11 mouse cellular contexts compared by ENCODE assay signal in the genomic region with DNA sequence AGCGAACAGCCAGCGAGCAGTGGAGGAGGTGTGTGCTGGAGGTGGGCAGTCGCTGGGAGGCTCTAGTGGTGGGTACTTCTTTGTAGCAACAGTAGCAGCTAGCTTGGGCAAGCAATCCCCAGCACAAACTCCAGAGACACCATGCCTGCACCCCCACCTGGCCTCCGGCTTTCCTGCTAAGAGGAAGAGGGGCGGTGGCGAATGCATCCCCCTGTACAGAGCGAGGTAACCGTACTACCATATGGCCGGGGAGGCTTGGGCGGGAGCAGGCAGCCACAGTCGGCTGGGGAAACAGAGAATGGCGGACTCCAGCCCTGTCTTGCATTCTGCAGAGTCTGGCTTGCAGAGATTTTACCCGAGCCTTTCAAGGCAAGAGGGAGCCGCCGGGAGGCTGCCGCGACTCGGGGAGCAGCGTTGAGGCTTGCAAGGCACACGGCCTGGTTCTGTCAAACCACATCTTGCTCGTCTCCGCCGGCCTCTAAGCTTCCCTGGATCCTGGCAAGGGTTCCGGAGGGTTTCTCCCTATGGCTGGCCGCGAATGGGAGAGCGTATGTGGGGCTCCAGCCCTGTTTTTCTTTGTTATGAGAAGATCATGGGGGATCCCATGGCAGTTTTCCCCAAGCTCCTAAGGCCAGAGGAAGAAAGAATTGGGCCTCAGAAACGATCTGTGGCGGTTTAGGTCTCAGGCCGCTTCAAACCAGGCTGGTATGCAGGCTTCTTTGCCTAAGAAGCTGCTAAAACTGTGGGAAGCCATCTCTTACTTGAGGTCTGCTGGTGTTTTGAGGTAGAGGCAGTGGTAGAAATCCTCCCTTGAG. TPM values are rescaled to one million over a fixed set of nuclear protein-coding genes. Genes with fewer than 3 reads are reported as not detected.
DNase-seq lines count a peak whose midpoint lies in the region; ATAC-seq lines count a peak whose summit lies in the region.
"Had no signal": no experiment of that assay in that cellular context is flagged by ENCODE, and none has a peak within 500 bp of the region (broad histone marks: within the 10 kb centered on the region; RNA-seq: fewer than 3 reads in every experiment).

No protein-coding gene starts in this region.

- under 1% methylated on average over 30 of the region's 30 CpGs for WGBS in heart, embryonic 12.5 days
- 2% methylated on average over 30 of the region's 30 CpGs for WGBS in stomach, embryonic 15.5 days

- peaks cover 9% of the 10 kb centered on the region; the same call in 1 of the 2 replicates for H3K27me3 ChIP-seq in heart, embryonic 12.5 days (replicated peaks)
- H3K27me3 ChIP-seq in stomach, embryonic 15.5 days (replicated peaks), result peaks cover 90% of the 10 kb centered on the region

- H3K4me3 ChIP-seq in heart, embryonic 12.5 days, result peak overlapping the region; percentile 67
- peak overlapping the region; percentile 5; the same call in 1 of the 2 replicates for H3K4me3 ChIP-seq in stomach, embryonic 15.5 days (replicated peaks)

- no peaks in the 10 kb centered on the region for H3K9me3 ChIP-seq in heart, embryonic 12.5 days (replicated peaks)
- no peaks in the 10 kb centered on the region for H3K9me3 ChIP-seq in stomach, embryonic 15.5 days

- H3K36me3 ChIP-seq in heart, embryonic 12.5 days, result 0 out of 2 replicates have a peak, but pooled peaks cover 4% of the 10 kb centered on the region
- H3K36me3 ChIP-seq in stomach, embryonic 15.5 days, result no peaks in the 10 kb centered on the region
- H3K36me3 ChIP-seq: G1E had no signal

- peak overlapping the region; percentile 95 for H3K27ac ChIP-seq in heart, embryonic 12.5 days (ENCODE audit: poor library complexity, severe bottlenecking)
- H3K27ac ChIP-seq in stomach, embryonic 15.5 days, result no peak overlapping the region

- peak; percentile 43; the same call in 1 of the 2 replicates for ATAC-seq in heart, embryonic 12.5 days (ENCODE audit: insufficient number of reproducible peaks, low FRiP score)
- no peak for ATAC-seq in stomach, embryonic 15.5 days (ENCODE audit: insufficient read depth, low FRiP score, low read depth)

- intact Hi-C loops in heart, postnatal 25 days (cut with DNase I), result no loop called here

- H3K4me2 ChIP-seq in heart, embryonic 12.5 days, result peak overlapping the region; percentile 89
- H3K4me2 ChIP-seq in stomach, embryonic 15.5 days, result peak overlapping the region; percentile 13; the same call in 1 of the 2 replicates

- H3K4me1 ChIP-seq in heart, embryonic 12.5 days (replicated peaks), result peaks cover 31% of the 10 kb centered on the region
- peaks cover 18% of the 10 kb centered on the region; the same call in 1 of the 2 replicates for H3K4me1 ChIP-seq in stomach, embryonic 15.5 days

- H3K9ac ChIP-seq in heart, embryonic 12.5 days, result peak overlapping the region; percentile 92
- no peak overlapping the region for H3K9ac ChIP-seq in stomach, embryonic 15.5 days

- peak; percentile 25 to 62 for DNase-seq in heart, adult 18-20 months
- no peak for DNase-seq in heart, postnatal 25 days (ENCODE audit: low spot score)
- DNase-seq in right cerebral cortex, postnatal 4 days, result peak; percentile 37
- no peak for DNase-seq in right cerebral cortex, postnatal 10 days (ENCODE audit: low spot score in 2 of 2)
- DNase-seq in T-cell, adult 2 months (ENCODE audit: low spot score), result no peak
- no peak for DNase-seq in thymus, postnatal 14 days
- DNase-seq: cerebellum, adult 11 months; layer of hippocampus, postnatal 36 days had no signal

RNA-seq across cellular contexts. Expression of a gene that starts 2.8 kb away (rescaled TPM):
- total RNA-seq in heart, adult 18-20 months (2021), result 10 to 100 TPM; 18.5 to 25.8 TPM
- 10 to 100 TPM; 29.0 to 33.6 TPM for total RNA-seq in heart, postnatal 25 days (2021)
- 42.6 and 45.6 TPM in 2 replicates for polyA plus RNA-seq in heart, embryonic 12.5 days (2016; fragmentation: Nextera tagmentation; extraction: Ambion mirVana)
- polyA plus RNA-seq in stomach, embryonic 15.5 days (2015; fragmentation: Nextera tagmentation; extraction: Ambion mirVana), result 0.23 and 0.62 TPM in 2 replicates
- total RNA-seq: layer of hippocampus, postnatal 36 days had no signal
- polyA plus RNA-seq: G1E had no signal

Comparison
In these comparisons a context has a peak if more than half of its experiments do, and no peak if none do; other contexts are left out.
1. DNase-seq: peak in heart, adult 18-20 months (2 of 2) and right cerebral cortex, postnatal 4 days (single experiment); none in heart, postnatal 25 days (single experiment), right cerebral cortex, postnatal 10 days (0 of 2), T-cell, adult 2 months (single experiment) and thymus, postnatal 14 days (single experiment).